Mouse (Mus musculus): ENCODE data around the gene Irs3.

DNA sequence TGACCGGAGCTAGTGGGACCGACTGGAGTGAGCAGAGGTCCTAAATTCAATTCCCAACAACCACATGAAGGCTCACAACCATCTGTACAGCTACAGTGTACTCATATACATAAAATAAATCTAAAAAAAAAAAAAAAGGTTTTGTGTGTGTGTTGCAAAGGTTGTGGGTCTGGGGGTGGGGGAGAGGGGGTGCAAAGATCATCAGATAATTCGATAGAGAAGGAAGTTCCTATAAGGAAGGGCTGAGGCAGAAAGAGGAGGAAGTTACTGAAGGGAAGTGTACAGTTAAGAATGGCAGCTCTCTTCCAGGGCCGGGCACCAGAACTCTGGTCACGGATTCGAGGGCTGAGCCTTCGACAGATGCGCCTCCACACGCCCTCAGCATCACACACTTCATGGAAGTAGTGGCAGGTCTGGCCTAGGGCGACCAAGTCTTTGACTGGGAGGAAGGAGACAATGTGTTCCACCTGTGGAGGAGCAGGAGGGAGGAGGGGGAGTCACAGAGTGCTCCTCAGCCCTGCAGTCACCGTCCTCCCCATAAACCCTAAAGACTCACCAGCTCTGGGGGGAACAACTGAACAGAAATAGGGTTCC lies 21.5 kb downstream of the Irs3 start:
- TF ChIP-seq CTCF (IDR thresholded peaks at IDR 0.05; ENCODE audit: borderline replicate concordance, insufficient read depth, low read length), result no peak
- TF ChIP-seq POLR2A (IDR thresholded peaks at IDR 0.05; ENCODE audit: low read depth, low read length), result no peak
